Mouse (Mus musculus): Measurements from ENCODE around the gene Olfr926. TPM values are rescaled to one million over a fixed set of nuclear protein-coding genes. Genes with fewer than 3 reads are reported as not detected.
"Not testable (repeated sequence)": the region's sequence is repeated elsewhere in the genome, so short reads cannot be mapped to it uniquely, and the experiment has no call there.

The Olfr926 gene
- polyA plus RNA-seq (2012), result not detected in 2 replicates

DNA sequence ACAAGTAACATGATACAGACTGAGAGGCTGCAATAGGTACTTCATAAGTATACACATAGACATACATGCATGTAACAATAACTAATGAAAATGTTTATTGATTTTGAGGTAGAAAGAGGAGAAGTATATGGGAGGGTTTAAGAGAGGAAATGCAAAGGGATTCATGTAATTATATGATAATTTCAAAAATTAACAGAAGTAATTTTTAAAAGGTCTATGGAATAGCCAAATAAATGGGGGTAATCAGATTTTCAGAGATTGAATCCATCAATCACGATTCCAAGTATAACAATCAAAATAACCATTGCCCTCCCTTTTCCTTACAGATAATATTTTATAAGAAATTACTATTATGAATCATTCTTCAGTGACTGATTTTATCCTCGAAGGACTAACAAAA, at the start of gene Olfr926:
Gene Olfr926 (plus strand): TSS at position 301 of the 400 bp plus-strand sequence.
- no peaks in the 10 kb centered on the region for H3K27me3 ChIP-seq (ENCODE audit: control insufficient read depth)
- H3K4me3 ChIP-seq (replicated peaks), result no peak within 1 kb of the TSS
- no peaks in the 10 kb centered on the region for H3K4me1 ChIP-seq (ENCODE audit: control insufficient read depth)
- H3K9me3 ChIP-seq (ENCODE audit: control insufficient read depth, low read length), result peaks cover 12% of the 10 kb centered on the region
- no peak for TF ChIP-seq TAL1 (IDR thresholded peaks at IDR 0.05; ENCODE audit: low read length)
- no peak for TF ChIP-seq GATA1 (IDR thresholded peaks at IDR 0.05; ENCODE audit: low read length)
- no peaks in the 10 kb centered on the region for H3K36me3 ChIP-seq (ENCODE audit: control insufficient read depth)

DNA sequence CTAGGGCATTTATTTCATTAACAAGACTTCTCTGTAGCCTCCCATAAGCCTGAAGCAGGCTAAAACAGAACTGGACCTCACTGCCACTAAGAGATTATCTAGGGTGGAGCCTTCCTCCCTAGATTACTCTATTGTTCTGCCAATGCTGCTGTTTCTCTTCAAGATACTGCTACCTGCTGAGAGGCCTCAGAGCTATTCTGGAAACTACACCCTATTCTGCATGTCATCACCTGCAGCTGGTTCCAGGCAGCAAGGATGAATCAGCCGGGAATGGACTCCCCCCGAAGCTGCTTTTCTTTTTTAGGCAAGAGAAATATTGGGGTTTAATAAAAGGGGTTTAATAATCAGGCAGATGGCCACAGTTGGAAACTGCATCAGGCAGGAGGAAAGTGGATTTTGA, 43.9 kb upstream of the Olfr926 start:
- Histone ChIP-seq H3K4me1 (ENCODE audit: control insufficient read depth) (no peaks in the 10 kb centered on the region), H3K4me3 (replicated peaks) (no peak overlapping the region), H3K36me3 (ENCODE audit: control insufficient read depth) (no peaks in the 10 kb centered on the region), H3K9me3 (ENCODE audit: control insufficient read depth, low read length) (peaks cover 3% of the 10 kb centered on the region; the same call in 1 of the 2 replicates), H3K27me3 (ENCODE audit: control insufficient read depth) (no peaks in the 10 kb centered on the region)
- no peak for TF ChIP-seq TAL1 (IDR thresholded peaks at IDR 0.05; ENCODE audit: low read length)
- no peak for TF ChIP-seq GATA1 (IDR thresholded peaks at IDR 0.05; ENCODE audit: low read length)

DNA sequence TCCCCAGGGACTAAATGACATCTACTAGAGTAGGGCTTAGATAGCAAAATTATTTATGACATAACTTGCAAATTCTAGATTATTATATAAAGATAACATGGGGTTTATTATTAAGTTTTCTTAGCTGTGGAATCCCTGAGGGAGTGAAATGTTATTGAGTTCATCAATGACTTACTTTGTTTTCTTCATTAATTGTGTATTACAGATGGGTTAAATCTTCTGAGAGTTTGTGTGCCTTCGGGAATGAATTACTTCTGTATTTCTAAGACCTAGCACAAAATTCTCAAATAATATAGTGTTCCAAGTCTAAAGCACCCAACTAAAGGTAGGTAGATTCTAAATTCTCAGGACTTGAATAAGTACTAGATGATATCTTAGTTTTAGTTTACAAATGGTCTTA, 32.8 kb upstream of the Olfr926 start, which contains the start of gene Olfr924:
Gene Olfr924 (plus strand): TSS at position 301 of the 400 bp plus-strand sequence.
- Histone ChIP-seq H3K9me3 (ENCODE audit: control insufficient read depth, low read length) (no peaks in the 10 kb centered on the region), H3K4me1 (ENCODE audit: control insufficient read depth) (no peaks in the 10 kb centered on the region), H3K36me3 (ENCODE audit: control insufficient read depth) (no peaks in the 10 kb centered on the region), H3K4me3 (replicated peaks) (no peak within 1 kb of the TSS), H3K27me3 (ENCODE audit: control insufficient read depth) (no peaks in the 10 kb centered on the region)
- no peak for TF ChIP-seq TAL1 (IDR thresholded peaks at IDR 0.05; ENCODE audit: low read length)
- TF ChIP-seq GATA1 (IDR thresholded peaks at IDR 0.05; ENCODE audit: low read length), result no peak

DNA sequence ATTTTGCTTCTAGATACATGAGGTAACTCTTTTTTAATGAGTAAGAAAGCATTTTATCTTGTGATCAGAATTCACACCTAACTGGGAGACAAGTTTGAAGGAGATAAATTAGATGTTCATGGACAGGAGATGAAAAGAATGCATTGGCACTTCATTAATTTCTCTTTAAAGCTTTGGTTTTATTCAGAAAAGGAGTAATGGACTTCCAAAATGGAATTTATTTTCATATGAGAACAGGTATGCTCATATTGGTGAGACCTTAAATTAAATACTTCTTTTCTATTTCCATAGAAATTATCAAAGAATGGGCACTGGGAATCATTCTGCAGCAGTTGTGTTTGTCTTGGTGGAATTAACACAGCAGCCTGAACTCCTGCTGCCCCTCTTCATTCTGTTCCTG, 22.2 kb upstream of the Olfr926 start, which contains the start of gene Olfr26:
Gene Olfr26 (plus strand): TSS at position 301 of the 400 bp plus-strand sequence.
- Histone ChIP-seq H3K36me3 (ENCODE audit: control insufficient read depth) (no peaks in the 10 kb centered on the region), H3K4me1 (ENCODE audit: control insufficient read depth) (no peaks in the 10 kb centered on the region), H3K9me3 (ENCODE audit: control insufficient read depth, low read length) (no peaks in the 10 kb centered on the region), H3K27me3 (ENCODE audit: control insufficient read depth) (no peaks in the 10 kb centered on the region), H3K4me3 (replicated peaks) (no peak within 1 kb of the TSS)
- TF ChIP-seq TAL1 (IDR thresholded peaks at IDR 0.05; ENCODE audit: low read length) (no peak), GATA1 (IDR thresholded peaks at IDR 0.05; ENCODE audit: low read length) (no peak)

DNA sequence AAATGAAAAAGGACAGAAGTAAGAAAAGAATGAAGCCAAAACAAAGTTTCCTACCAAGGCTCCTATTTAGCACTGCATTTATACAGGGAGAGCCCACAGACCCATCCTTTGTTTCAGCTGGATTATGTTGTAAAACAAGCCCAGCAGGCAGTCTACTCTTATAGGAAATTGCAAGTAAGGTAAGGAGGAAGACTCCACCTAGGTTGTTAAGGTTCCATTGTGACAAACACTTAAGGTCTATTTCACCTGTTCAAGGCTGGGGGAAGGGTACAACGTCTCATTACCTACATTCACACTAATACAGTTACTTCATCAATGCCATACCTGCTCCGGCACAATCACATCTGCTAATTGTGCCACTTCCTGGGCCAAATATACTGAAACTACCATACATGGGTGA, 2.0 kb upstream of the Olfr926 start:
- not testable (repeated sequence) for H3K36me3 ChIP-seq (ENCODE audit: control insufficient read depth); H3K4me1 ChIP-seq (ENCODE audit: control insufficient read depth); H3K9me3 ChIP-seq (ENCODE audit: control insufficient read depth, low read length); H3K27me3 ChIP-seq (ENCODE audit: control insufficient read depth); H3K4me3 ChIP-seq (replicated peaks)

Other genes starting within 250 kb of the Olfr926 start
- gene Olfr916, start 217.3 kb upstream of the Olfr926 start, polyA plus RNA-seq (2012), result not detected in 2 replicates
- gene Olfr917, start 211.3 kb upstream of the Olfr926 start, polyA plus RNA-seq (2012), result not detected in 2 replicates
- gene Olfr918, start 202.5 kb upstream of the Olfr926 start, polyA plus RNA-seq (2012), result not detected in 2 replicates
- gene Olfr919, start 173.5 kb upstream of the Olfr926 start, polyA plus RNA-seq (2012), result not detected in 2 replicates
- 0.02 and 0.08 TPM in 2 replicates for gene Vwa5a, start 158.9 kb upstream of the Olfr926 start, polyA plus RNA-seq (2012)
- not detected in 2 replicates for gene Olfr920, start 124.8 kb upstream of the Olfr926 start, polyA plus RNA-seq (2012)
- gene Olfr921, start 104.1 kb upstream of the Olfr926 start, polyA plus RNA-seq (2012), result not detected in 2 replicates
- gene Olfr922, start 62.5 kb upstream of the Olfr926 start, polyA plus RNA-seq (2012), result not detected in 2 replicates
- gene Olfr923, start 50.6 kb upstream of the Olfr926 start, polyA plus RNA-seq (2012), result 0.04 TPM in 1 of 2 replicates, not detected in the other
- not detected in 2 replicates for gene Olfr924, start 32.7 kb upstream of the Olfr926 start, polyA plus RNA-seq (2012)
- not detected in 2 replicates for gene Olfr26, start 22.1 kb upstream of the Olfr926 start, polyA plus RNA-seq (2012)
- not detected in 2 replicates for gene Olfr930, start 52.7 kb downstream of the Olfr926 start, polyA plus RNA-seq (2012)
- not detected in 2 replicates for gene Olfr933, start 95.2 kb downstream of the Olfr926 start, polyA plus RNA-seq (2012)
- gene Olfr934, start 111.2 kb downstream of the Olfr926 start, polyA plus RNA-seq (2012), result not detected in 2 replicates
- gene Olfr935, start 122.6 kb downstream of the Olfr926 start, polyA plus RNA-seq (2012), result not detected in 2 replicates
- gene Olfr146, start 146.3 kb downstream of the Olfr926 start, polyA plus RNA-seq (2012), result 0.02 TPM in 1 of 2 replicates, not detected in the other
- gene Olfr937, start 187.8 kb downstream of the Olfr926 start, polyA plus RNA-seq (2012), result not detected in 2 replicates
- not detected in 2 replicates for gene Olfr938, start 201.8 kb downstream of the Olfr926 start, polyA plus RNA-seq (2012)